Mouse (Mus musculus) cerebellum, adult 8-10 months (tissue): ENCODE measurements around the gene Igsf9.

ENCODE experiments used
- DNase-seq: peaks from one replicate; pipeline ENCODE4 v3.0.0; 2022

Igsf9 gene

DNA sequence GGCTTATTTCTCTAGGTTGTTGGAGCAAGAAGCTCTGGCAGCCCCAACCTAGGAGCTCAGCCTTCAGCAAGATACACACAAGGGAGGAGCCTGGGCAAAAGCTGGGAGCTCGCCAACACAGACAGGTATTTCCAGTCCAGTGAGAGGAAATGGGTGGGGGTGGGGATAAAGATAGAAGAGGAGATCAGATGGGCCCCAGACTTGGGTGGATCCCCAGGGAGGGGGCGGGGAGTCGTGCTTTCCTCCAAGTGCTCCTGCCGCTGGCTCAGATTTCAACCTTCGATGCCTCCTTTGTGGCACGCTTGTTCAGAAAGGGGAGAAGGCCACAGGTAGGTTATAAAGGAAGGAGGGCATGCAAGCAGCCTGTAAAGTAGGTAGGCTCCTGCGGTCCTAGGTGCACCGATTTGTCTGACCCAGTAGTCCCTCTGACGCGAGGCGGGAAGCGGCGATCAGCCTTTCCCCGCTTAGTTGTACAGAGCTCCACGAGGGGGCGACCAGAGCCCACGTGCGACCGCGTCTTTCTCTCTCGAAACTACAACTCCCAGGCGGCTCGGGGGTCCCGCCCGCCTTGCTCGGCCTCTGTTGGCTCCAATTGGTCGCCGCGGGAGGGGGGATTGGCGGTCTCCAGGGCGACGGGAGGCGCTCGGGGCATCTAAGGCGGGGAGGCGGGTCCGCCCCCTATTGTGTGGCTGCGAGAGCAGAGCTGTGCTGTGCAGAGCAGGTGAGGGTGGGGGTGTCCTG lies at the start of gene Igsf9:
Gene Igsf9, plus strand, starts transcription at position 249 of the 741 bp plus-strand sequence.
- peak; percentile 66 for DNase-seq

DNA sequence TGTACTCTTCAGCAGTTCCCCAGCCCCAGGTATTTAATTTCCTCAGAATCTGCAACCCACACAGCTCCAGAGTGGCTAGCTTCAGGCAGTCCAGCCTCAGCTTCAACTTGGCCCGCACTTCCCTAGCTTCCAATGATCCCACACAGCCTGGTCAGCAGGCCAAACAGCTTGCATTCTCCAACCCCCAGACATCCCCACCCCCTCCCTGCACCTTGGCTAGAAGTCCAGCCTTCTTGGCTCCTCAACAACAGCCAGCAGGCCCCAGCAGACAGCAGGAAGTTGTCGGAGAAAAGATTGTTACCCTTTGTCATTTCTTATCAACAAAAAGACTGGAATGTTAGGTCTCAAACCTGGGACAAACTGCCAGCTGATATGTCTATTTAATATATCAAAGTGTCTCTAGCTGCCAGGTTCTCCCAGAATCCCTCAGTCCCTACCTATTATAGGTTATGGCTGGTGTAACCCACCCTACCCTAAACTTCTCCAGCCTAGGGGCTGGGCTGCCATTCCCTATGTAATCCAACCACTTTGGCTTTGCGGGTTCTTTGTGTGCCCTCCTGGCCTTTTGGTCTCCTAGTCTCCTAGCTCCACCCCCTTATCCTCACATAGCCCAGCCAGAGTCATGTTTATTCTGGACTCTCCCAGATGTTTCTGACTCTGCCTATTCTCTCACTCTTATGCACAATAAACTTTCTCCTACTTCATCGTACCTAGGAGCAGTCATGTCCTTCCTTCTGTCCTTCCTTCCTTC lies 49.6 kb upstream of the Igsf9 start:
- DNase-seq, result no peak

DNA sequence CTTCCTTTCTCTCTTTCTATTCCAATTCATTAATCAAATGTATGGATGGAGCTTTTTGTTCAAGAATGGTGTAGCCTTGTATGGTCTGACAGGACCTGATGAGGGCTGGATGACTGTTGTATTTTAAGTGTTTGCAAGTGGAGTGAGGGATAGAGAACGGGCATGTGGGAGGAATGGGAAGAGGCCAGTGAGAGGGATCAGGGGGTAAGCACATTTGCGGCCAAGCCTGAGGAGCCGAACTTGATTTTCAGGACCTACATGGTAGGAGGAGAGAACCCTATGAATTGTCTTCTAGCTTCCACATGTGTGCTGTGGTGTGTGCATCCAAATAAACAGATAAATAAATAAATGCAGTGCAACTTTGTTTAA lies 49.0 kb upstream of the Igsf9 start:
- no peak for DNase-seq

DNA sequence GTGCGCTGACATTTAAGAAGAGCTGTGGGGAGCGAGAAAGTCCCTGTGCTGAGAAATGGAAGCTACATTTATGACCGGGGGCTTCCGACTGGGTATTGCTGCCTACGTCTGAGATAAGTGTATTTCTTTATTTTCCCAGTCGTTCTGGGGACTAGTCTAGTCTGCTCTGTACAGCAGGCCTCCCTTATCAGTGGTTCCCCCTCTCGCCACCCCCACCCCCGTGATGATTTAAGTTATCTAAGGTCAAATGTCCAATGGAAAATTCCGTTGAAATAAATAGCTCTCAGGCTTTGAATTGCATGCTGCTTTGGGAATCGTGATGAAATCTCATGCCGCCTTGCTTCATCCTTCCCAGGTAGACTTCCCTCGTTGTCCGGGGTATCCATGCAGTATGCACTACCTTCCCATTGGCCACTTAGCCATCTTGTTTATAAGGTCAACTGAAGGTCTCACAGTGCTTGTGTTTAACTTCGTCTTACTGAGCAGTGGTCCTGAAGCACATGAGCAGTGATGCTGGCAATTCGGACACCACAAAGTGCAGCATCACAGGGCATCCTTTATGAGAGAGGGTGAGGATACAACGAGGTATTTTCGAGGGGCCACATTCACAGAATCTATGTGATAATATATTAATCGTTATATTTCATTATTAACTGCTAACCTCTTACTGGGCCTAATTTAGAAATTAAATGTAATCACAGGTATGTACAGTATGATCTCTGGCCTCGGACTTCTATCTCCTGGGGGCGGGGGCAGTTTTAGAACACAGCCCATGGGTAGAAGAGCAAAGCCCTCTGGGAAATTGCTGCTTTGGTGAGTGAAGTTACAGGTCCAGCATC lies 48.4 kb upstream of the Igsf9 start:
- DNase-seq, result no peak

DNA sequence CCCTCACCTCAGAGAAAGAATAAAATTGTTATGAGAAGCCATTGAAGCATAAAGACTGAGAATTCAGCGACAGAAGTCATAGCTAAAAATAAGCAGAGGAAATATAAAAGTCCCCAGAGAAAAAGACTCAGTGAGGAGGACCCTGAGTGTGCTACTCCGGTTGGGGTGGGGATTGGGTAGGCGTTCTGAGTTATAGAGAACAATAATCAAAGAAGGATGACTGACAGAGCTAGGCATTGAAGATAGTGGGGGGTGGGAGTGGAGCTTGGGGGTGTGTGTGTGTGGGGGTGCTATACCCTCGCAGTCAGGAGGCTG lies 47.8 kb upstream of the Igsf9 start:
- DNase-seq, result no peak

DNA sequence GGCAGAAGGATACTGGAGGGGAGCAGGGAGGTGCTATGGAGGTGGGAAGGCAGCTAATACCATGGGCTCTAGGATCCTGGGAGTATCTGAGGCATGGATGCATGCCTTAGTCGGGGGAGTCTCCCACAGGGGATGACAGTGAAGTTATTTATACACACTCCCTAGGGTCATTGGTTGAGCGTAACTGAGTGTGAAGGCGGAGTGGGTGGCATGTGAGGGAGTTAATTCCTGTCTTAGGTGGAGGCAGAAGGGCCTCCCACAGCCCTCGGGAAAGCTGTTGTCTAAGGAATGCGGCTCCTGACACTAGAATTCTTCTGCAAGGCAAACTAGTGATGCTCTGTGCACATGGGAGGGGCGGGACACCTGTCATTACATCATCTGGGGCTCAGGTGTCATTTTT lies 44.8 kb upstream of the Igsf9 start:
- no peak for DNase-seq

DNA sequence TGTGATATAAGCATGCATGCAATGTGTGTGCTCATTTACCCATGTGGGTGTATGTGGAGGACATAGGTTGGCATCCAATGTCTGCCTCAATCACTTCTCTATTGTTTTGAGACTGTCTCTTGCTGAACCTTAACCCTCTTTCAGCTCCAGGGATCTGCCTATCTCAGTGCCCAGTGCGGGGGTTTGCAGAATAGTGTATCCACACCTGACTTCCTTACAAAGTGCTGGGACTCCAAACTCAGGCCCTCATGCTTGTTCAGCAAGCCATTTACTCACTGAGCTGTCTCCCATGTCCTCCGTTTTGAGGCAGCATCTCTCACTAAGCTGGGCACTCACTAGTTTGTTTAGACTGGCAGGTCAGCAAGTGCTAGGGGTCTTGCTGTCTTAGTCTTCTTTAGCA lies 43.0 kb upstream of the Igsf9 start:
- DNase-seq, result no peak

DNA sequence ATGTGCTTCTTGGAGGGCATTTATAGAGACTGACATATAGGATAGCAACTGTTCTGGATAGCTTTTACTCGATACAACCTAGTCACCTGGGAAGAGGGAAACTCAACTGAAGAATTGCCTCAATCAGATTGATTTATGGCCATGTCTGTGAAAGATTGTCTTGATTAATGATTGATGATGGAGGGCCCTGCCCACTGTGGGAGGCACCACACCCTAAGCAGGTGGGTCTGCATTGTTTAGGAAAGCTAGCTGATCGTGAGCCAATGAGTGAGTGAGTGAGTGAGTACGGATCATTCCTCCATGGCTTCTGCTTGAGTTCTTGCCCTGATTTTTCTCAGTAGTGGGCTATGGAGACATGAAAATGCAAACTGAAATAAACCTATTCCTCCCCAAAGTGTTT lies 41.1 kb upstream of the Igsf9 start:
- no peak for DNase-seq

DNA sequence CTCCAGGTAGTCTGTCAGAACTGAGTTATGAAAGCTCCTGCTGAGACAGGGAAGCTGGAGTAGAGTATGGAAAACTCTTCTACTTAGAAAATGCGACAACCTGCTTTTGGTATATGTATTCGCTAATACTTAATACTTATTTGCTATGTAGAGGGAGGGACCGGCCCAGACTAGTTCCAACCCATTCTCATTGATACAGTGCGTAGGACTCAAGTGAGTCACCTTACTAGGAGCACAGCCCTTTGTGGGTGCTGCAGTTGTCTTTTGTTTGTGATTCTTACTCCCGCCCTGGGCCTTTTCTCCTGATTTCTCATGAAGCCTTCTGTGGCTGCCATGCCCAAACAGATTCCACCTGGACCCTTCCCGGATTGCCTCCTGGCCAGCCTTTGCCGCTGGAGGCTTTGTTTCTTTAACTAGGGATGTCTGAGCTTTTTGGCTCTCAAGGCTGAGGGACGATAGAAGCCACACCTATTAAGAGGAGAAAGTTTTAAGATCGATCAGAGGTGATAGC lies 39.6 kb upstream of the Igsf9 start:
- DNase-seq, result no peak

DNA sequence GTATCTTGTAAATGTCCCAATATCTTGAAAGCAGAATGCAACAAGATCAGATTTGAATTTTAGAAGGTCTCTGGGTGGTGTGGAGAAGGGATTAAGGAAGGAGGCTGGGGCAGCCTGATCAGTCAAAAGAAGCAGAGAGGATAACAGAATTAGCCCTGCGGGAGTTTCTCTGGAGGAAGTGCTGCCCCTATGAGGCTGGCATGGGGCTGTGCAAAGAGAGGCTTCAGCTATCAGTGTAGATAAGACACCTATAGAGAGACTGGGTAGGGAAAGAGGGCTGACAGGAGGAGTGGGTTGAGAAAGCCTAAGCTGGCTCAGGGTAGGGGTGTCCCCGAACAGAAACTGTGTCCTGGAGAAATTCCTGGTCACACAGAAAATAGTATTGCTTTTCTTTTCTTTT lies 31.4 kb upstream of the Igsf9 start:
- DNase-seq, result no peak

DNA sequence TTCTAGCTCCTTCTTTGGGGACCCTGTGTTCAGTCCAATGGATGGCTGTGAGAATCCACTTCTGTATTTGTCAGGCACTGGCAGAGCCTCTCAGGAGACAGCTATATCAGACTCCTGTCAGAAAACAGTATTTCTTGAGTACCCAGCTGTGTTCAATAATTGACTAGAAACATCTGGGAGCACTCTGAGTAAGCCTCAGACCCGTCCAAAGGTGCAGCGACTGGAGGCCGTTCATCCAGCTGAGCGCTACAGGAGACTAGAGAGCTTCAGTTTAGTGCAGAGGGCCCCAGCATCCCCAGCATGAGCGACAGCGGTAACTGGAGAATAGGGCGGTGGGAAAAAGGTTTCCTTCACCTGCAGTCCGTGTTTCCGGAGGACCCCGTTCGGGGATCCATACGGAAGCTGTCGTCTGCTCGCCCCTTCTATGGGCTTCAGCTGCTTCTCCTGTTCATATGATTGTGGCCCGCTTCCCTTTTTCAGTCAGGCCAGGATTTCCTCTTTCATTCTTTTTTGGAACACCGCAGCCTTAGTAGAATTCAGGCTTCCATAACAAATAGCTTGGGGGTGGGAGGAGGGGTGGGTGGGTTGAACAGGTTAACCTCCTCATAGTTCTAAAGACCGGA lies 30.6 kb upstream of the Igsf9 start:
- DNase-seq, result no peak

DNA sequence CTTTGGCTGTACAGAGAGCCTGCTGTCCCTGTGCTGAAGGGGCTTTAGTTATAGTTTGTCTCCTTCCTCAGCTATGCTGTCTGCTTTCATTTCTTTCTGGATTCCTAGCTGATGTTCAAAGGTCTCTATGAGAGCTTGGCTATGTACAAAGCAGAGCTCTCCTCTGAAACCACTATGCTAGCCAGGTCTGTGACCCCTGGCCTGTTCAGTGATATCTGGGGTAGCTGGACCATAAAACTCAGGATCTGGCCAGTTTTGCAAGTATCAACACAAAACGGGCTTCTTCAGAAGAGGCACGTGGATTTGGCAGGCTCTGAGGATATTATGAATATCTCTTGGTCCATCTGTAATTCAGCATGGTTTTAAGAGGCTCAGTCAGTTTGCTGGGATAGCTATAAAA lies 28.7 kb upstream of the Igsf9 start:
- DNase-seq, result no peak

DNA sequence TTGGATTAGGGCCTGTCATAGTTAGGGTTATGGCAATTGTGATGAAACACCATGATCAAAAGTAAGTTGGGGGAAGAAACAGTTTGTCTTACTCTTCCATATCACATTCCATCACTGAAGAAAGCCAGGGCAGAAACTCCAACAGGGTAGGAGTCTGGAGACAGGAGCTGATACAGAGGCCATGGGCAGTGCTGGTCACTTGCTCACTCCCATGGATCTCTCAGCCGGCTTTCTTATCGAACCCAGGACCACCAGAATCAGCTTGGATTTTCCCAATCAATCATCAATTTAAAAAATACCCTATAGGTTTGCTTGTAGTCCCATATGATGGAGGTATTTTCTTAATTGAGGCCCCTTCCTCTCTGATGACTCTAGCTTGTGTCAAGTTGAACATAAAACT lies 27.8 kb upstream of the Igsf9 start:
- DNase-seq, result no peak

DNA sequence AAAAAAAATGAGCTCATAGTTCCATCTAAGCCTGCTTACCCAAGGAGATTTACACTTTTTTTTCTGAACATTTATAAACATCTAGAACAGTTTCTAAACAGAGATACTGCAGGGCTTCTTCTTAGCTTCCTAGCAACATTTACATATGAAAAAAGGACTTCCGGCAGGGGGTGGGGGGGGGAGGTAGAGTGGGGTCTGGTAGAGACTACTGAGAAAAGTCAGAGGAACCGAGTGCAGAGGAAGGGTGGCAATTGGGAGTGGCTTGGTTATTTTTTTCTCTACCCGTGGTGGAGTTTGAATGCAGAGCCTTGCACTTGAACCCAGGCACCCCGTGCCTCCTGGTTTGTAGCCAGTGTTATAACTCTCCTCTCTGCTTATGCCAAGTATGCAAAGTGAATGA lies 26.2 kb upstream of the Igsf9 start:
- no peak for DNase-seq

DNA sequence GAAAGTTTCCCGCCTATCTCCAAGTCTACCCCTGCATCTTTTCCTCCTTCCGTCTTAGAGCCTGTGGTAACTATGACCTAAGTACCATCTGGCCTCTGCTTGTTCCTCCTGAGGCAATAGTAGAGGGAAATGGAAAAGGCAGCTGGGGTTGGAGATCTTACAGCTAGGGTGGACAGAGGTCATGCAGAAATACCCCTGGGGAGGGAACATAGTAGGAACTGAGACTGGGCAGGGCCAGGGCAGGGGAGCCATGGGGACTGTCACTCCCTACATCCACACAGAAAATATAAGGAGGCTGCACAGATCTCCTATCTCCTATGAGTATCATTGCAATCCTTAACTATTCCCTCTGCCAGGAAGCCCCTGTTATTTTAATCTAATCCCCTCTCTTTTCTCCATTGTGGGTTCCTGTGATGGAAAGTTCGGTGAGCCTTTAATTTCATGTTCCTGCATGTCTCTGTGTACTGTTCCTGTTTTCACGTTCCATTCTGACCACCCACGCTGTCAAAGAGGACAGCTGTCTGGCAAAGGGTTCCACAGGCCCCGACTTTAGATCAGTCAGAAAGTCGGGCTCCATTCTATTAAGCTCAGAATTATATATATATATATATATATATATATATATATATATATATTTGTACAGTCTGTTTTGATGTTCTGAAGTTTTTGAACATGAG lies 25.4 kb upstream of the Igsf9 start:
- no peak for DNase-seq

DNA sequence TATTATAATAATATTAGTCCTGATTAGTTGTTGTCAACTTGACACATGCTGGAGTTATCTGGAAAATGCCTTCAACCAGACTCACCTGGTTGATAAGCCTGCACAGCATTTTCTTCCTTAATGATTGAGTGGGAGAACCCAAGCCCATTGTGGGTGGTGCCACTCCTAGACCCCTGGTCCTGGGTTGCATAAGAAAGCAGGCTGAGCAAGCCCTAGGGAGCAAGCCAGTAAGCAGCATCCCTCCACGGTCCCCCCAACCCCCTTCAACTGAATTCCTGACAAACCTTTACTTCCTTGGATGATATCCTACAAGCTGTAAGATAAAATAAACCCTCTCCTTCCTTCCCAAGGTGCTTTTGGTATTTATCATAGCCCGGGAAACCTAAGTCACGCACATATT lies 24.4 kb upstream of the Igsf9 start:
- DNase-seq, result no peak

DNA sequence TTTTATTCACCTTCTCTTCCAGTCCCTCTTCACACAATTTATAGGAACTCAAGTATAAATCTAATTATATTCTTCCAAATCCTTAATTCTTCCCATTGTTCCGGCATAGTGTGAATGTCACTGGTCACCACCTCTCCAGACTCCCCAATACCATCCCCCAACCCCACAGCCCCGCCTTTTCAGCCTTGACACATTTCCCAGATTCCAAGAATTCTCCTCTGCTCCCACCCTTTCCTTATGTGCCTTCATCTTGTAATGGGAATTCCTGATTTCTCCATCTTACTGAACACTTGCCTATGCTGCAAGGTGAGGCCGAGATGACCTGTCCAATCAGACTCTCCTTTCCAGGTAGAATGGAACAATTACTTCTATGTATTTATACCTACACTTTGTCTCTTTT lies 23.5 kb upstream of the Igsf9 start:
- no peak for DNase-seq

DNA sequence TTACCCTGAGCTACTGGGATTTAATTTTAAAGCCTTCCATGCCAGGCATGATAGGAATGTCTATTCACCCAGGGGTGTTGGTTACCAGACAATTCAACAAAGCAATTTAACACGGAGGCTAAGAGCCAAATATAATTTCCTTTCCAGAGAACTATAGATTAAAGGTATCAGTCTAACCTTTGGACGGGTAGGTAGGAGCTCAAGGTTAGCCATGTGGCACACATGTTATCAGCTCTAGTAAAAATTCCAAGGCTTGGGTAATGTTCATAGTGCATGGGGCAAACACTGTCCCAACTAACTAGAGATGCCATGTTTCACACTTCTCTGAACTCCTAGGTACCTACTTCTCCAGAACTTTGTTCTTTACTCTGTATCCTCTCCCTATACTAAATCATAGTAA lies 20.0 kb upstream of the Igsf9 start:
- DNase-seq, result no peak

DNA sequence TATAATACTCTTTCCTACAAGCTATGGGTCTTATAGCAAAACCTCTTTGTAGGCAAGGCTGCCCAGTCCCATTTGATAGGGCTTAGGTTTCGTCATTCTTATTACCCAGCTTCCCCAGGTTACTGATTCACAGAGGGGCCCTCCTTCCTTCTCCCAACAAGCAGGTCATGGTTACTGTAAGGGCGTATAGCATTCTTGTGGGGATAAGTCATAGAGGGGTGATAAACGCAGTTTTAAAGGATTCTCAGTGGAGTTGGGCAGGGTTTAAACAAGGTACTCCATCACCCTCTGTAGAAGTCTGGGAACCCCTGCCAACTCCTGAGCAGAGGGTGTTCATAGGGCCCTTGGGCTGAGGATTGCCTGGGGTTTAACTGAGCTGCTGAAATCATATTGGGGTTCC lies 19.1 kb upstream of the Igsf9 start:
- no peak for DNase-seq

DNA sequence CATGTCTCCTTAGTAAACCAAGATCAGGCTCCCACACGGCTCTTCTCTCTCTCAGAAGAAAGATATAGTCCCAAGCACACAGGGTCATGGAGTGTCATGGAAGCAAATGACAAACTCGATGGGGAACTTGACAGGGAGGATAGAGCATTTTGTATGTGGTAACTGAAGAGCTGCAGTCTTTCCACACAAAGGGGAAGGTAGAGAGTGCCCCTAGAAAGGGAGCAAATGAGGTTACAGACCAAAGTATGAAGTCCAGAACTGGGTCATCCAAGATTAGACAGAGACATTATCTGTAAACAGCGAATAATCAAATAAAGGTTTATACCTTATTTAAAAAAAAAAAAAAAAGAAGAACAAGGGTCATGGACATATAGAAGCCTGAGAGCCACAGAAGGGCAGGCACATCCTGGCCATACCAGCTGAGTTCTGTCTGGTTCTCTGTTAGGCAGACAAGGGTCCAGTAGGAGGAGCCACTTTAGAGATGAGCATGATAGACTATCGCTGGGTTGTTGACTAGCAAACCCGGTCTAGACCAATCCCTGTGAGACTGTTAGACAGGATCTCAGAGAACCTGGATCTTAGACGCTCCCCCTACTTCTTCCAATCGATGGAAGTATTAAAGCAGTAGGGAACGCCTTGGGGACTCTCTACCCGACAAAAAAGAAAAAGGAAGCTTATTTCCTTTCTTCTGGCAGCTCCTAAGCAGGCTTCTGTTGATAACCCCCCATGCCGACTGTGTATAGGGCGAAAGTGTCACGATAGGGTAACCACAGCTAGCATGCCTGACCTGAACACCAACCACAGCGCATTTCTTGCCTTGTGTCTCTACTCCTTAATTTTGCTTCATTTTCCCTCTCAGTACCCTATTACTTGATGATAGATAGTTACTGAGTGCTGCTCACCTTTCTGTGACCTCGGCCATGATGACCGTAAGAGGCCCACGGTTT lies 17.9 kb upstream of the Igsf9 start:
- no peak for DNase-seq

DNA sequence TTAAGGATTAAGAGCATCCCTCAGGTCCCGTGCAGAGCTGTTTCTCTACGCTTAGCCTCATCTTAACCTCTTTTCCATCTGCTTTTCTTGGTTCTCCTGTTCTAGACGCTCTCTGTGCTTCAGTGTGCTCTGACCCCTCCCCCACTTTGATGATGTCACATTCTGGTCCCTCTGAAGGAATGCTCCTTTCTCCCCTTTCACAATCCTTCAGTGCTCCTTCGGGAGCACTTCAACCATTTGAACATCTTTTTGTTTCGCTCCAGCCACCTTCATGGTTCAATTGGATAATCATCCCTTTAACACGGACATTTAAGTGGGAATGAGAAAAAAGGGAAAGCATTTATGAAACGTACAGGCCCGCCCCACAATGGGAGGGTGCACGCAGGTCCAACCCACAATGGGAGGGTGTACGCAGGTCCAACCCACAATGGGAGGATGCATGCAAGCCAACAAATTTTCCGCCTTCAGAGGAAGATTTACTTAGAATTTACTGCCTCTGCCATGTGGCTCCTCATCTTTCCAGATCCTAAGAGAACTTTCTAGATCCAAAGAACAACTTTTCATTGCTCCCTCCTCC lies 13.2 kb upstream of the Igsf9 start:
- DNase-seq, result no peak
